Mouse (Mus musculus) liver, postnatal 0 days (tissue): ENCODE data around the gene Pde4d. TPM values are rescaled to one million over a fixed set of nuclear protein-coding genes. Genes with fewer than 3 reads are reported as not detected.

Source experiments
- ATAC-seq: fragments of 200-750 bp; cut with Nextera tagmentation; 2 replicates; pipeline ENCODE4 v1.8.0; 2017; ENCODE audit warnings: mild to moderate bottlenecking, moderate library complexity
- DNase-seq: peaks from one replicate; pipeline ENCODE4 v3.0.0-alpha.2; 2016
- H3K27ac ChIP-seq: fragments of 300-500 bp; sonication (generic); 2 replicates; pipeline ENCODE4 v1.5.1; 2014; ENCODE audit warnings: antibody characterized with exemption, moderate library complexity, mild to moderate bottlenecking, low read depth
- H3K27me3 ChIP-seq: fragments of 300-500 bp; sonication (generic); 2 replicates; pipeline ENCODE4 v1.6.1; 2014; ENCODE audit warnings: low read length, control low read depth, mixed read lengths; ENCODE audit not compliant: insufficient read depth
- H3K36me3 ChIP-seq: fragments of 300-500 bp; sonication (generic); replicated peaks from 2 replicates; pipeline ENCODE4 v1.6.1; 2014; ENCODE audit warnings: mild to moderate bottlenecking, control low read depth, low read length, moderate library complexity, mixed read lengths; ENCODE audit not compliant: insufficient read depth
- H3K4me1 ChIP-seq: fragments of 300-500 bp; sonication (generic); 2 replicates; pipeline ENCODE4 v1.6.1; 2014; ENCODE audit warnings: antibody characterized with exemption, mild to moderate bottlenecking, control low read depth; ENCODE audit not compliant: insufficient read depth
- H3K4me2 ChIP-seq: fragments of 300-500 bp; sonication (generic); 2 replicates; pipeline ENCODE4 v1.6.1; 2014; ENCODE audit warnings: low read depth, mild to moderate bottlenecking, low read length, moderate library complexity, mixed read lengths
- H3K4me3 ChIP-seq: fragments of 300-500 bp; sonication (generic); 2 replicates; pipeline ENCODE4 v1.5.1; 2014; ENCODE audit warnings: low read depth, low read length
- H3K9ac ChIP-seq: fragments of 300-500 bp; sonication (generic); replicated peaks from 2 replicates; pipeline ENCODE4 v1.6.1; 2014; ENCODE audit warnings: mild to moderate bottlenecking, moderate library complexity
- H3K9me3 ChIP-seq: fragments of 300-500 bp; sonication (generic); 2 replicates; pipeline ENCODE4 v1.6.1; 2016; ENCODE audit warnings: mild to moderate bottlenecking, control low read depth, low read length, mixed read lengths
- CTCF ChIP-seq: sonication (generic); IDR thresholded peaks from 2 replicates; pipeline ENCODE4 v1.5.1; 2016; ENCODE audit warnings: antibody characterized with exemption, low read depth
- EP300 ChIP-seq: IDR thresholded peaks from 2 replicates; pipeline ENCODE4 v1.6.1; 2016; ENCODE audit warnings: antibody characterized with exemption, low read depth, mild to moderate bottlenecking
- WGBS: fragments of 180-500 bp; shearing (Covaris S2); extraction: QIAGEN DNeasy Blood & Tissue Kit; methylation state at CpG from one replicate; pipeline ENCODE4 v1.1.7; 2014; ENCODE audit not compliant: insufficient replicate concordance; 5-methylcytosine and 5-hydroxymethylcytosine counted together
- polyA plus RNA-seq: library from polyadenylated mRNA; unstranded; fragments of >200 nt; fragmentation: Nextera tagmentation; extraction: Ambion mirVana; gene quantifications from 2 replicates; pipeline ENCODE4 v1.2.1, GENCODE M21; 2015

Gene Pde4d
- polyA plus RNA-seq, 1 experiment from 2014 or later, result 6.1 TPM

DNA sequence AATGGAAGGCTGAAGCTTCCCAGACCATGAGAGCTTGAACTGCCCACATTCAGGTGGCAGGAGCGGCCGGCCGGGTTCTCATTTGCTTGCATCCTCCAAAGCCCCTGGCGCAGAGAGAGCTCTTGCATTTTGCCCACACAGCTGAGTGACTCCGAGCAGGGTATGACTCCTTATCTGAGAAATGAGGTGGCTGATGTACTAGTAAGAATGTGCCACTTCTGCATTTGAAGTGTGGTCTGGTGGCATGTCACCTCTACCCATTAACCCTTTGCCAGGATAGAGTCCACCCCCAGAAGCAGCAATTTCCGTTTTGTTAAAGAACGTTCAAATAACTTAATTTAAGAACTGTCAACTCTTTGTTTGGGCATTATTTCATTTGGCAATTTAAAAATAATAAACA is 412.0 kb downstream of the Pde4d start:
- ATAC-seq, result no peak
- no peak overlapping the region for H3K4me3 ChIP-seq
- H3K9me3 ChIP-seq, result no peaks in the 10 kb centered on the region
- no peak overlapping the region for H3K4me2 ChIP-seq
- no peak for DNase-seq
- no peaks in the 10 kb centered on the region for H3K36me3 ChIP-seq
- H3K4me1 ChIP-seq, result no peaks in the 10 kb centered on the region
- no peak for TF ChIP-seq EP300
- no peak for TF ChIP-seq CTCF
- 75% methylated on average over 7 of the region's 7 CpGs for WGBS
- no peaks in the 10 kb centered on the region for H3K27me3 ChIP-seq
- no peak overlapping the region for H3K9ac ChIP-seq
- H3K27ac ChIP-seq, result no peak overlapping the region

GRCm38 (mm10) chr13:108862173-108862572 is 412.4 kb downstream of the Pde4d start:
- no peaks in the 10 kb centered on the region for H3K27me3 ChIP-seq
- no peak overlapping the region for H3K4me2 ChIP-seq
- 69% methylated on average over 5 of the region's 5 CpGs for WGBS
- DNase-seq, result no peak
- H3K4me1 ChIP-seq, result no peaks in the 10 kb centered on the region
- no peak overlapping the region for H3K4me3 ChIP-seq
- no peaks in the 10 kb centered on the region for H3K9me3 ChIP-seq
- no peak overlapping the region for H3K9ac ChIP-seq
- no peak for ATAC-seq
- TF ChIP-seq CTCF (no peak), EP300 (no peak)
- no peak overlapping the region for H3K27ac ChIP-seq
- H3K36me3 ChIP-seq, result no peaks in the 10 kb centered on the region

GRCm38 (mm10) chr13:108900160-108900559 is 450.4 kb downstream of the Pde4d start:
- Histone ChIP-seq H3K4me1 (no peaks in the 10 kb centered on the region), H3K4me3 (no peak overlapping the region), H3K9ac (no peak overlapping the region), H3K27ac (no peak overlapping the region), H3K36me3 (no peaks in the 10 kb centered on the region), H3K9me3 (no peaks in the 10 kb centered on the region), H3K4me2 (no peak overlapping the region), H3K27me3 (no peaks in the 10 kb centered on the region)
- TF ChIP-seq EP300, result no peak
- no peak for TF ChIP-seq CTCF
- no peak for DNase-seq
- no peak for ATAC-seq
- 79% methylated on average over 5 of the region's 5 CpGs for WGBS

DNA sequence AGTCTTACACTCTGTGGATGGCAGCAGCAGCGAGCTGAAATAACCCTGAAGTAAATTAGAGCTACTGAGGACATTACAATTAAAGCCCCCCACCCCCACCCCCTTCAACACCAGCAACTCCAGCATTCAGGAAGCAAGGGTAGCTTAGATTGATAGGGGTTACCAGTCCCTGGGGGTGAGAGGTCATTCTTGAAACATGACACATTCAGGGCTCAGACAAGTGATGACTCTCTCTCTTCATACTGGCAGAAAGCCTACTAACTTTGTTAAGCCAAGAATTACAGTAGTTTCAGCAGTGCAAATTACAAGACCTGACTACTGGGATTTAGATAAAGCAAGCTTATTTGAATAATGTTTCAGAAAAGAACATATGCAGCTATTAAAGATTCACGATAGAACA is 455.4 kb downstream of the Pde4d start:
- WGBS, result 75% methylated on average over 2 of the region's 2 CpGs
- TF ChIP-seq CTCF (no peak), EP300 (no peak)

GRCm38 (mm10) chr13:108909193-108909592 is 459.4 kb downstream of the Pde4d start:
- WGBS, result 67% methylated on average over 2 of the region's 2 CpGs

More for the DNA sequence above, 455.4 kb downstream of the Pde4d start:
- H3K4me2 ChIP-seq, result no peak overlapping the region
- no peaks in the 10 kb centered on the region for H3K27me3 ChIP-seq
- no peak overlapping the region for H3K27ac ChIP-seq
- H3K9me3 ChIP-seq, result no peaks in the 10 kb centered on the region
- H3K36me3 ChIP-seq, result no peaks in the 10 kb centered on the region
- ATAC-seq (no peak), DNase-seq (no peak)
- H3K4me1 ChIP-seq, result no peaks in the 10 kb centered on the region
- H3K4me3 ChIP-seq, result no peak overlapping the region
- no peak overlapping the region for H3K9ac ChIP-seq

DNA sequence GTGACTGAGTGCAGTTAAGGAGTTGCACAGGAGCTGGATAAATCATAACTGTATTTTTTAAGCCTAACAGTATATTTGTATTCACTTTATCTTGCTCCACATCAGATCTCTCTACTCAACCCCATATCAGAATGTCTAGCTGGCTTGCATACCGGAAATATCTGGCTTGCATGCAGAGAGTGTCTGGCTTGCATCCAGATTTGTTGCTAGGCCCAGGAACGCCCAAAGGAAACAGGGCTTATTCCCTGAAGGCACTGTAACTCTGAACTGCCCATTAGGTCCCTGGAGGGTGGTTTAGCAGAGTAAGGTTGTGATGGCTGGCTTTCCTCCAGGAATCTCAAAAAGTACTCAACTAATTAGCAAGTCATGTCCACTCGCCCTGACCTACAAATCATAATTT is 464.9 kb downstream of the Pde4d start:
- WGBS, result 60% methylated on average over 3 of the region's 3 CpGs

More at GRCm38 (mm10) chr13:108909193-108909592, 459.4 kb downstream of the Pde4d start:
- Histone ChIP-seq H3K9me3 (no peaks in the 10 kb centered on the region), H3K27me3 (no peaks in the 10 kb centered on the region), H3K36me3 (no peaks in the 10 kb centered on the region), H3K4me1 (no peaks in the 10 kb centered on the region), H3K4me3 (no peak overlapping the region), H3K27ac (no peak overlapping the region), H3K9ac (no peak overlapping the region), H3K4me2 (no peak overlapping the region)
- DNase-seq, result no peak
- TF ChIP-seq CTCF, result no peak
- TF ChIP-seq EP300, result no peak
- no peak for ATAC-seq

GRCm38 (mm10) chr13:108921146-108921545 is 471.4 kb downstream of the Pde4d start:
- Histone ChIP-seq H3K9me3 (no peaks in the 10 kb centered on the region), H3K36me3 (no peaks in the 10 kb centered on the region), H3K27ac (no peak overlapping the region), H3K9ac (no peak overlapping the region), H3K4me3 (no peak overlapping the region), H3K4me1 (no peaks in the 10 kb centered on the region), H3K27me3 (no peaks in the 10 kb centered on the region), H3K4me2 (no peak overlapping the region)
- TF ChIP-seq CTCF, result no peak
- TF ChIP-seq EP300, result no peak
- ATAC-seq (no peak), DNase-seq (no peak)
- WGBS, result 75% methylated on average over 4 of the region's 4 CpGs

More for the DNA sequence above, 464.9 kb downstream of the Pde4d start:
- DNase-seq (no peak), ATAC-seq (no peak)
- no peak overlapping the region for H3K9ac ChIP-seq
- H3K27ac ChIP-seq, result no peak overlapping the region
- H3K36me3 ChIP-seq, result no peaks in the 10 kb centered on the region
- no peak overlapping the region for H3K4me2 ChIP-seq
- no peaks in the 10 kb centered on the region for H3K27me3 ChIP-seq
- TF ChIP-seq CTCF, result no peak
- no peak for TF ChIP-seq EP300
- no peaks in the 10 kb centered on the region for H3K4me1 ChIP-seq
- no peaks in the 10 kb centered on the region for H3K9me3 ChIP-seq
- H3K4me3 ChIP-seq, result no peak overlapping the region
